Mouse (Mus musculus) left cerebral cortex, adult 8-10 months (tissue): Measurements from ENCODE around the gene Ppcdc. TPM values are rescaled to one million over a fixed set of nuclear protein-coding genes. Genes with fewer than 3 reads are reported as not detected.

Source experiments
- DNase-seq, 2 experiments: peaks; one replicate each; pipeline ENCODE4 v3.0.0; 2022; ENCODE audit warnings: low spot score in 2 of 2
- total RNA-seq, 4 experiments: library from RNA; stranded (reverse); gene quantifications; 2 replicates each; pipeline ENCODE4 v1.2.4; 2022

Gene Ppcdc
- 10 to 100 TPM; 17.4 to 20.5 (median 17.9) TPM for total RNA-seq

DNA sequence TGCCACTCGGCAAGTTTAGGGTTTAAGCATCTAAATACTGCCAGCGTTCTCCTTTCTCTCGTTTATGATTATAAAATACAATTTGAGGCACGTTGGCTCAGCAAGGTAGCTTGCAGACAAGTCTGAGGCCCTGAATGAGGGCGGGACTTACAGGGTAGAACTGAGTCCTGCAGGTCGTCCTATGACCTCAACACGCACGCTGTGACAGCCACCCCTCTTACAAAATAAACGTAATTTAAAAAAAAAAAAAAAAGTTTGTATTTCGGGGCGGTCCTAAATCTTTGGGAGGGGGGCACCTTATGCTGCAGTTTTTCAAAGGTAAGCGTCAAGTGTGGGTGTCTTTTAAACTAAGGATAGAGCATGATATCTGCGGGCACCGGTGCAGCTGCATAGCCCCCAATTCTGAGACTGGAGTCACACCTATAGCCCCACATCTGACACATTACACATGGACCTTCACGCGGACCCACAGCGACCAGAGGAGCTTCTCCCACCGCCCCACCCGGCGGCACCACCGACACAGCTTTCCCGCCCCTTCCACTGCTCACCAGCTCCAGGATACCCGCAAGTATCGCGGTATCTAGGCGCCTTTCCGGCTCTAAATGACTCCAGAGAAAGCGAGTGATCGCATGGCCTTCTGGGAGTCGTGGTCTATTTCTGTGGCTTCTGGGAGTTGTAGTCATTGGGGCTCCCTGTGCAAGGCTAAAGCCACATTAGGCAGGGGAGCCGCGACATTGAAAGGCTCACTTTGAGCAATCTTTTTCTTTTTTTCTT lies at the start of gene Ppcdc:
Gene Ppcdc (minus strand): TSS at position 603 of the 774 bp plus-strand sequence.
- peak; percentile 84 to 95 for DNase-seq

- DNase-seq = no peak
Observed at GRCm38 (mm10) chr9:57487807-57488206, 47.9 kb upstream of the Ppcdc start.

DNA sequence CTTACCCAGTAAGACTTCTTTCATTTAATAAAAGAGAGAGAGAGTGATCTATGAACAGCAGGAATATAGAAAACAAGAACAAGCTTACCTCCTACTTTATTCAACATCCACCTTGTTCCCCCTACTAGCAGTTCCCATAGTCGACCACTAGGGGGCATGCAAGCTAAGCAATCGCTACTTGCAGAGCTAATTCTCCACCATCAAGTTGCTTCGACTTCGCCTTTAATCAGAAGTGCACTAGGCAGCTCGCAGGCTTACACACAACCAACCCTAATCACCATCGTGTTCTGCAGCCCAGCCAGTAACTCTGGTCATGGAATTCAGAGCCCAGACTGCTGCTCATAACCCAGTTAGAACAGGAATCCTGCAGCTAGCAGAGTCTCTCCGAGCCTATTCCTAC lies 45.9 kb upstream of the Ppcdc start:
- DNase-seq = peak; percentile 55 to 62

GRCm38 (mm10) chr9:57468914-57469313 lies 29.0 kb upstream of the Ppcdc start:
- peak in 1 of 2 experiments; percentile 77 for DNase-seq

GRCm38 (mm10) chr9:57467896-57468549 lies 28.1 kb upstream of the Ppcdc start, which contains the start of gene Scamp5:
TSS of gene Scamp5 (minus strand) at chr9:57468060.
- DNase-seq = peak; percentile 75 to 91

DNA sequence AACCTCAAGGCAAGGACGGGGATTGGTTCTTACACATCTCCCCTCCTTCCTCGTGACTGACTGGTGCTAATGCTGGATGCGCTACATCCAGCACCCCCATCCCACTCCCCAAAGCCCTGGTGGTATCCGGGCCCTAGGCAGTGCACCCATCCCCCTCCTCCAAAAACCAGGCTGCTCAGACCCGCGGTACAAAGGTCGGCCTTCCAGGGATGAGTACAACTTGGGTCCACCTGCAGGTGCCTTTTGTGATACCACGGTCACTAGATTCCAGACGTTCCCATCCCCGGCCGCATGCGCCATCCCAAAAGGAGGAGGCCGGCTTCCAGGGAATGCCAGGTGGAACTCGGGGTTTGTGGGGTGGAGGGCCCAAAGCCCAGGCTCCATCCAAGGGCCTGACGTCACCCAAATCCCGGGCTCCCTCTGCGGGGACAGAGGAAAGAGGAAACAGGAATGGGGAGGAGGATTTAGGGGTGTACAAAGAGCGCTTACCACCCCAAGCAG lies 27.4 kb upstream of the Ppcdc start:
- DNase-seq = peak; percentile 46 to 51

- DNase-seq = no peak
Observed at GRCm38 (mm10) chr9:57466101-57466500, 26.2 kb upstream of the Ppcdc start.

- no peak for DNase-seq
Observed at GRCm38 (mm10) chr9:57462866-57463265, 22.9 kb upstream of the Ppcdc start.

DNA sequence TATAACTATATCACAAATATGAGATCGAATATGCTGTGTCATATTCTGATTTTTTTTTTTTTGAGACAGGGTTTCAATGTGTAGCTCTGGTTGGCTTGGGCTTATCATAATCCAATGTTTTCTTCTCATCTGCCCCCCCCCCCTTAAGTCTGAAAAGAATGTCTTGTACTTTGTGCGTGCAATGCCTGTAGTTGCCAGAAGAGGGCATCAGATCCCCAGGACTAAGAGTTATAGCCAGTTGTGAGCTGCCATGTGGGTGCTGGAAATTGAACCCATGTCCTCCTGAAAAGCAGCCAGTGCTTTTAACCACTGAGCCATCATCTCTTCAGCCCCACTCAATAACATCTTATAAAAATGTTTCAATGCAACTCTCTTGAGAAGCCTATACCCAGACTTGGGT lies 19.8 kb upstream of the Ppcdc start:
- no peak for DNase-seq

DNA sequence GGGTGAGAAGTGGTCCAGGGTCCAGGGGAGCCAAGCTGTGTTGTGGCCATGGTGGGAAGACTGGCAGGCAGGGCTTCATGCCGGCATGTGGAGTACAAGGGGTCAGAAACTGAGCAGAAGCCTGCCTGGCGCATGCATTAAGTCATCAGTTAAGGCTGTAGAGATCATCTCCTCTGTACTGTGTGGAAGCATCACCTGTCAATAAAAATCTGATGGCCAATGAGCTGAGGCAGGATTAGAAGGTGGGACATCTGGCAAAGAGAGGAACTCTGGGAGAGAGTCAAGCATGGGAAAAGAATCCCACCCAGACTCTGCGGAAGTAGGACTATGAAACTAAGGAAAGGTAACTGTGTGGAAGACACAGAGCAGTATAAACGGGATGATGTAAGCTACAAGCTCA lies 13.6 kb upstream of the Ppcdc start:
- no peak for DNase-seq

- DNase-seq = no peak
Observed at GRCm38 (mm10) chr9:57452624-57453462, 12.9 kb upstream of the Ppcdc start.

DNA sequence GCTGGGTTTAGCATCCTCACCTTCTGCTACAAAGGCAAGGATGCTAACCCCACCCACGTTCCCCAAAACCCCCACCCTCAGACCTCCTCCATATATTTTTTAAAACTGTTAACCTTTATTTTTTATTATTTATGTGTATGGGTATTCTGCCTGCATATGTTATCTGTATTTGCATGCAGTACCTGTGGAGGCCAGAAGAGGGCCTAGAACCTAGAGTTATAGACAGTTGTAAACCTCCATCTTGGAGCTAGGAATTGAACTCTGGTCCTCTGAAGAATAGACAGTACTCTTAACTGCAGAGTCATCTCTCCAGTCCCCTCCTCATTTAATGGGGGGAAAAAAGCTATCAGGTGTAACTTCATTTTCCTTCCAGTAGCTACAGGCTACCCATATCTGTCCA lies 9.8 kb upstream of the Ppcdc start:
- no peak for DNase-seq

DNA sequence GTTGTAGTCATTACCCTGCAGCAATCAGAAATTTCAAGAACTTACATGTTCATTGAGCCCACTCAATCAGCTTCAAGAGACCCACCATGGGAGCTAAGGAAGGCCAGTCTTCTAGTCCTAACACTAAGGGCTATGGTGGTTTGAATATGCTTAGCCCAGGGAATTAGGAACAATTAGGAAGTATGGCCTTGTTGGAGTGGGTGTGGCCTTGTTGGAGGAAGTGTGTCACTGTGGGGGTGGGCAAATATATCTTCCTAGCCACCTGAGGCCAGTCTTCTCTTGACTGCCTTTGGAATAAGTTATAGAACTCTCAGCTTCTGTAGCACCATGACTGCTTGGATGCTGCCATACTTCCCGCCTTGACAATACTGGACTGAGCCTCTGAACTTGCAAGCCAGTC lies 696 bp upstream of the Ppcdc start:
- DNase-seq = no peak

DNA sequence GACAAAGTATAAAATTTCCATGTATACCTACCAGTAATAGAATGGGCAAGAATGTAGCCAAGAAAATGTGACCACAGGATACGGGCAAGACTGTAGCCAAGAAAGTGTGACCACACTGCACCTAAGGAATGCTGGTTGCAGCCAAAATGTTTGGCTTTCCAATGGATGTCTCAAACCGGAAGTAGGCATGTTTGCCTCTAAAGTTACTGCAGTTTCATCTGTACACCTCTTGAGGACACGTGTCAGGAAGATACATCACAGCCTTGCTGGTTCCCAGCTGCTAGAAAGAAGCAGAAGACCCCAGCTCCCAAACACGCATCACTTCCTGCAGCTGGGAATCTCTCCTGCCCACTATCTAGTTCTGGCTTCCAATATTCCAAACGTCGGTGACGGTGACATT lies 841 bp downstream of the Ppcdc start:
- no peak for DNase-seq

DNA sequence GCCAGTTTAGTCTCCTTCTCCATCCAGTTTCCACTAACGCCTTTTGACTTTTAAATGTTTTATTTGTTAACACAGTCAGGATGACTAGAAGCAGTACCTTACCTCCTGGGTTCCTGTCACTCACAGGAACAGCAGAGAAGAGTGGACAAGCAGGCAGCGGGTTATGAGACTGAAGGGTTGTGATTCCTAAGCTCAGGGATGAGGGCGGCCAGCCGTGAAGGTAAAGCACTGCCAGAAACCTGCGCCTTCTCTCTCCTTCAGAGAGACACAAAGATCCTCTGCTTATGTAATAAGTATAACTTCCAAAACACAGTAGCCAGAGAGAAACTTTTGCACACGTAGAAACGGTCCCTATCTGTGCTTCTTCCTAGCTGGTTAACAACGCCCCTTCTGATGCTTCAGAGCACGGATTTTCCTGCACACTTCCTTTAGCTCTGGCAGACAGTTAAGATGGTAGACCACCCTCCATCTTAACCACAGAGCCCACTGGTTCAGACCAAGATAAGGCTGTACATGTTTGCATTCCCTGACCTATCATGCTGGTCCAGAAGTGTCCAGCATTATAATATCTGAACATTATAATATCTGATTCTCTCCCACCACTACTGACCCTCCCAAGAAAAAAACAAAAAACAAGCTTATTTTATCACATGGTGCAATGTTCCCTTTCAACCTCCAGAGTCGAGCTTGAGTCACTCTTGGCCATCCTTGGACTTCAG lies 1.9 kb downstream of the Ppcdc start:
- DNase-seq = no peak

DNA sequence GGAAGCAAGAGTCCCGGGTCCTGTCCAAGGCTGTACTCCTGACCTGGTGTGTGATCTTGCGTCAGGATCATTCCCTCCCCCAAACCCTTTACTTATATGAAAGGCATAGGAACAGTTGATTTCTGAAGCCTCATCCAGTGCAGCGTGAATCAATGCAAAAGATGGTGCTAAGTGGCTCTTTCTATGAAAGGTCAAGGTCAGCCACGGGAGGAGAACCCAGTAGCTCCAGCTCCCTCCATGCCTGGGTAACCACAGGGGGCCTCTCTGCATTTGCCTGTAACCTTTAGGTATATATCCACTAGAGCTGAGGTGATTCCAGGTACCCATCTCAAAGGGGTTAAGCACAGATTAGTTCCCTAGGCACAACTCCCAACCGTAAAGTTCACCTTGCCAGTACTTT lies 3.8 kb downstream of the Ppcdc start:
- DNase-seq = no peak

- no peak for DNase-seq
Observed at GRCm38 (mm10) chr9:57434405-57435165, 5.3 kb downstream of the Ppcdc start.

- DNase-seq = peak; percentile 49 to 78
Observed at GRCm38 (mm10) chr9:57433097-57434032, 6.6 kb downstream of the Ppcdc start.

DNA sequence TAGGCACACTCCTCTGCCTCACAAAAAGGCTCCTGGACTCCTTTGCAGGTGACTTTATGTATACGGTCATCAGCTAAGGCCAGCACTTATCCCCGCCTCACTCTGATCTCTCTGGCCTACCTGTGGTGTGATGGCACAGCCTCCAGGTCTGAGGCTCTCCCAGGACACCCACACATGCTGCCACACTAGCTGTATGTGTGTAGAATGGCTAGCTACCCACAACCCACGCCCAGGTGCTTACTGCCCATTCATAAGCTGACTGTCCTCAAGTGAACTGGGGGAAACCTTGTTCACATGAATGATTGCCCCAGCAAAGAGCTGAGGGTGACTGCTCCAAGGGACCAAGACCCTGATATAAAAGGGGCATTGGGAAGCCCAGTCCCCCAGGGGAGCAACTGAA lies 7.4 kb downstream of the Ppcdc start:
- DNase-seq = no peak
